Mouse (Mus musculus): Measurements from ENCODE around the gene Pla2g2f.

Pla2g2f gene

GRCm38 (mm10) chr4:138755983-138756382 lies 1.4 kb downstream of the Pla2g2f start:
- DNase-seq = no peak

- no peak for DNase-seq
Measured at GRCm38 (mm10) chr4:138755439-138755838, 2.0 kb downstream of the Pla2g2f start.

GRCm38 (mm10) chr4:138754432-138754831 lies 3.0 kb downstream of the Pla2g2f start:
- no peak for DNase-seq

GRCm38 (mm10) chr4:138753608-138754007 lies 3.8 kb downstream of the Pla2g2f start:
- no peak for DNase-seq

- DNase-seq = no peak
Measured at GRCm38 (mm10) chr4:138752603-138753002, 4.8 kb downstream of the Pla2g2f start.

- peak; percentile 40 for DNase-seq
Measured at GRCm38 (mm10) chr4:138748369-138749072, 8.9 kb downstream of the Pla2g2f start.

GRCm38 (mm10) chr4:138747851-138748250 lies 9.6 kb downstream of the Pla2g2f start:
- DNase-seq = no peak

GRCm38 (mm10) chr4:138746866-138747265 lies 10.6 kb downstream of the Pla2g2f start:
- DNase-seq = no peak

- DNase-seq = no peak
Measured at GRCm38 (mm10) chr4:138745884-138746283, 11.5 kb downstream of the Pla2g2f start.

GRCm38 (mm10) chr4:138739136-138739851 lies 18.1 kb downstream of the Pla2g2f start:
- DNase-seq = no peak

- no peak for DNase-seq
Measured at GRCm38 (mm10) chr4:138737031-138737430, 20.4 kb downstream of the Pla2g2f start, which contains the start of gene Ubxn10. Ubxn10 (minus strand) TSS chr4:138737167.

GRCm38 (mm10) chr4:138734863-138735262 lies 22.6 kb downstream of the Pla2g2f start:
- DNase-seq = no peak

- DNase-seq = no peak
Measured at GRCm38 (mm10) chr4:138734105-138734504, 23.3 kb downstream of the Pla2g2f start.

GRCm38 (mm10) chr4:138729018-138729703 lies 28.3 kb downstream of the Pla2g2f start:
- DNase-seq = no peak

GRCm38 (mm10) chr4:138725751-138726150 lies 31.7 kb downstream of the Pla2g2f start:
- no peak for DNase-seq

GRCm38 (mm10) chr4:138725127-138725461 lies 32.3 kb downstream of the Pla2g2f start:
- DNase-seq = no peak

- DNase-seq = no peak
Measured at GRCm38 (mm10) chr4:138724354-138725126, 32.9 kb downstream of the Pla2g2f start, which contains the start of gene Pla2g2c. Pla2g2c (plus strand) TSS chr4:138724792.

- DNase-seq = no peak
Measured at GRCm38 (mm10) chr4:138723493-138724281, 33.7 kb downstream of the Pla2g2f start.

- no peak for DNase-seq
Measured at GRCm38 (mm10) chr4:138719264-138719596, 38.2 kb downstream of the Pla2g2f start.

GRCm38 (mm10) chr4:138718586-138719263 lies 38.7 kb downstream of the Pla2g2f start:
- no peak for DNase-seq

- no peak for DNase-seq
Measured at GRCm38 (mm10) chr4:138716697-138717096, 40.7 kb downstream of the Pla2g2f start.

- no peak for DNase-seq
Measured at GRCm38 (mm10) chr4:138714186-138714585, 43.2 kb downstream of the Pla2g2f start.
